9 mouse cellular contexts compared by ENCODE assay signal in genomic region chr2:174126522-174127375, GRCm38 (mm10). TPM values are rescaled to one million over a fixed set of nuclear protein-coding genes. Genes with fewer than 3 reads are reported as not detected.
DNase-seq lines count a peak whose midpoint lies in the region; ATAC-seq lines count a peak whose summit lies in the region.
"Had no signal": no experiment of that assay in that cellular context is flagged by ENCODE, and none has a peak within 500 bp of the region (broad histone marks: within the 10 kb centered on the region; RNA-seq: fewer than 3 reads in every experiment).

No protein-coding gene starts in this region.

- peak; percentile 53 for DNase-seq in adrenal gland, adult 2 months
- DNase-seq in adrenal gland, postnatal 4 days (ENCODE audit: low spot score in 2 of 2) = no peak
- peak; percentile 66 for DNase-seq in adrenal gland, postnatal 10 days
- DNase-seq in frontal cortex, adult 2 months (ENCODE audit: extremely low spot score in 1 of 2, low spot score in 1 of 2) = peak; percentile 65 to 90

- H3K4me3 ChIP-seq in intestine, embryonic 16.5 days (ENCODE audit: low read length) = no peak overlapping the region
- H3K4me3 ChIP-seq in limb, embryonic 12.5 days (replicated peaks) = peak overlapping the region; percentile 12
- H3K4me3 ChIP-seq in neural tube, embryonic 13.5 days = no peak overlapping the region
- H3K4me3 ChIP-seq: erythroblast, embryonic 14.5 days had no signal

- peaks cover 19% of the 10 kb centered on the region for H3K36me3 ChIP-seq in intestine, embryonic 16.5 days (ENCODE audit: control insufficient read depth, insufficient read depth, low read length)
- peaks cover 35% of the 10 kb centered on the region for H3K36me3 ChIP-seq in limb, embryonic 12.5 days
- peaks cover 18% of the 10 kb centered on the region for H3K36me3 ChIP-seq in neural tube, embryonic 13.5 days

- H3K4me2 ChIP-seq in intestine, embryonic 16.5 days (ENCODE audit: low read depth, low read length) = peak overlapping the region; percentile 23; the same call in 1 of the 2 replicates
- peak overlapping the region; percentile 51 for H3K4me2 ChIP-seq in limb, embryonic 12.5 days
- H3K4me2 ChIP-seq in neural tube, embryonic 13.5 days = peak overlapping the region; percentile 39

- H3K9ac ChIP-seq in intestine, embryonic 16.5 days (ENCODE audit: low read depth, low read length) = 0 out of 2 replicates have a peak overlapping the region, but pooled peaks have one; percentile 6
- H3K9ac ChIP-seq in limb, embryonic 12.5 days (replicated peaks) = no peak overlapping the region; the same call in 1 of the 2 replicates
- H3K9ac ChIP-seq in neural tube, embryonic 13.5 days = peak overlapping the region; percentile 48; the same call in 1 of the 2 replicates

- no peak overlapping the region for H3K27ac ChIP-seq in intestine, embryonic 16.5 days (ENCODE audit: low read length)
- no peak overlapping the region for H3K27ac ChIP-seq in limb, embryonic 12.5 days
- H3K27ac ChIP-seq in neural tube, embryonic 13.5 days (replicated peaks) = peak overlapping the region; percentile 38; the same call in 1 of the 2 replicates

- WGBS in intestine, embryonic 16.5 days = 14% methylated on average over 20 of the region's 21 CpGs
- WGBS in limb, embryonic 12.5 days = 11% methylated on average over 19 of the region's 21 CpGs
- WGBS in neural tube, embryonic 13.5 days = 10% methylated on average over 21 of the region's 21 CpGs

- peaks cover 8% of the 10 kb centered on the region; the same call in 1 of the 2 replicates for H3K9me3 ChIP-seq in intestine, embryonic 16.5 days (ENCODE audit: control insufficient read depth, low read length)
- peaks cover 14% of the 10 kb centered on the region; the same call in 1 of the 2 replicates for H3K9me3 ChIP-seq in limb, embryonic 12.5 days
- peaks cover 10% of the 10 kb centered on the region for H3K9me3 ChIP-seq in neural tube, embryonic 13.5 days

- H3K4me1 ChIP-seq in intestine, embryonic 16.5 days (ENCODE audit: control insufficient read depth, insufficient read depth, low read length) = peaks cover 11% of the 10 kb centered on the region; the same call in 1 of the 2 replicates
- peaks cover 14% of the 10 kb centered on the region for H3K4me1 ChIP-seq in limb, embryonic 12.5 days (replicated peaks)
- peaks cover 16% of the 10 kb centered on the region for H3K4me1 ChIP-seq in neural tube, embryonic 13.5 days (replicated peaks)

- H3K27me3 ChIP-seq in intestine, embryonic 16.5 days (replicated peaks; ENCODE audit: control insufficient read depth, insufficient read depth, low read length) = no peaks in the 10 kb centered on the region
- H3K27me3 ChIP-seq in limb, embryonic 12.5 days = no peaks in the 10 kb centered on the region
- H3K27me3 ChIP-seq in neural tube, embryonic 13.5 days = no peaks in the 10 kb centered on the region

- ATAC-seq in intestine, embryonic 16.5 days = peak; percentile 76
- peak; percentile 56; the same call in 1 of the 2 replicates for ATAC-seq in limb, embryonic 12.5 days (ENCODE audit: insufficient number of reproducible peaks, insufficient read depth, low FRiP score, low TSS enrichment, low read depth)
- ATAC-seq in neural tube, embryonic 13.5 days (ENCODE audit: low read depth) = peak; percentile 83
- no peak for ATAC-seq in erythroblast, adult 5-6 weeks (replicated peaks; ENCODE audit: low FRiP score, poor library complexity, severe bottlenecking)

RNA-seq across cellular contexts. Expression of gene Npepl1, which starts 16.6 kb away (rescaled TPM):
- 10 to 100 TPM; 53.8 to 66.7 TPM for total RNA-seq in adrenal gland, adult 2 months (2021)
- 156 and 183 TPM in 2 replicates for polyA plus RNA-seq in adrenal gland, adult 2 months (2012; rRNA removed)
- 10 to 100 TPM; 88.2 to 90.6 TPM for total RNA-seq in adrenal gland, postnatal 4 days (2021)
- 10 to 100 TPM; 67.9 to 82.2 TPM for total RNA-seq in adrenal gland, postnatal 10 days (2021)
- polyA plus RNA-seq in frontal cortex, adult 2 months (2012; rRNA removed) = 24.1 and 24.7 TPM in 2 replicates
- polyA plus RNA-seq in intestine, embryonic 16.5 days (2015; fragmentation: Nextera tagmentation; extraction: Ambion mirVana) = 44.4 and 46.0 TPM in 2 replicates
- 52.6 and 56.6 TPM in 2 replicates for polyA plus RNA-seq in limb, embryonic 12.5 days (2016; fragmentation: Nextera tagmentation; extraction: Ambion mirVana)
- polyA plus RNA-seq in neural tube, embryonic 13.5 days (2015; fragmentation: Nextera tagmentation; extraction: Ambion mirVana) = 18.0 and 18.1 TPM in 2 replicates
- 4.6 and 11.0 TPM in 2 replicates for total RNA-seq in erythroblast, adult 5-6 weeks (2015; ENCODE audit: low replicate concordance)
- total RNA-seq in erythroblast, adult 5-6 weeks (2017; ENCODE audit: low replicate concordance) = 2.0 and 4.3 TPM in 2 replicates

RNA-seq across cellular contexts. Expression of gene Stx16, which starts 50.6 kb away (rescaled TPM):
- 10 to 100 TPM; 45.2 to 51.0 TPM for total RNA-seq in adrenal gland, adult 2 months (2021)
- polyA plus RNA-seq in adrenal gland, adult 2 months (2012; rRNA removed) = 30.7 and 31.3 TPM in 2 replicates
- 10 to 100 TPM; 42.0 to 54.8 TPM for total RNA-seq in adrenal gland, postnatal 4 days (2021)
- total RNA-seq in adrenal gland, postnatal 10 days (2021) = 10 to 100 TPM; 30.9 to 37.5 TPM
- 66.2 and 73.0 TPM in 2 replicates for polyA plus RNA-seq in frontal cortex, adult 2 months (2012; rRNA removed)
- polyA plus RNA-seq in intestine, embryonic 16.5 days (2015; fragmentation: Nextera tagmentation; extraction: Ambion mirVana) = 8.3 and 9.1 TPM in 2 replicates
- 12.7 and 13.6 TPM in 2 replicates for polyA plus RNA-seq in limb, embryonic 12.5 days (2016; fragmentation: Nextera tagmentation; extraction: Ambion mirVana)
- 10.6 and 11.6 TPM in 2 replicates for polyA plus RNA-seq in neural tube, embryonic 13.5 days (2015; fragmentation: Nextera tagmentation; extraction: Ambion mirVana)
- total RNA-seq in erythroblast, adult 5-6 weeks (2015; ENCODE audit: low replicate concordance) = 2.1 and 6.1 TPM in 2 replicates
- total RNA-seq in erythroblast, adult 5-6 weeks (2017; ENCODE audit: low replicate concordance) = 7.1 and 8.5 TPM in 2 replicates

Comparison
In these comparisons a context has a peak if more than half of its experiments do, and no peak if none do; other contexts are left out.
1. DNase-seq: peak in adrenal gland, adult 2 months (single experiment), adrenal gland, postnatal 10 days (single experiment) and frontal cortex, adult 2 months (2 of 2); none in adrenal gland, postnatal 4 days (0 of 2).
2. Peak in every context shown above with its lines, with median percentiles within 50 percentile points of each other: H3K4me2 ChIP-seq.